Mouse (Mus musculus): ENCODE results near the gene Foxn4.
A peak's percentile ranks its signal among the peaks of the same experiment; 100 is the strongest.

The Foxn4 gene

DNA sequence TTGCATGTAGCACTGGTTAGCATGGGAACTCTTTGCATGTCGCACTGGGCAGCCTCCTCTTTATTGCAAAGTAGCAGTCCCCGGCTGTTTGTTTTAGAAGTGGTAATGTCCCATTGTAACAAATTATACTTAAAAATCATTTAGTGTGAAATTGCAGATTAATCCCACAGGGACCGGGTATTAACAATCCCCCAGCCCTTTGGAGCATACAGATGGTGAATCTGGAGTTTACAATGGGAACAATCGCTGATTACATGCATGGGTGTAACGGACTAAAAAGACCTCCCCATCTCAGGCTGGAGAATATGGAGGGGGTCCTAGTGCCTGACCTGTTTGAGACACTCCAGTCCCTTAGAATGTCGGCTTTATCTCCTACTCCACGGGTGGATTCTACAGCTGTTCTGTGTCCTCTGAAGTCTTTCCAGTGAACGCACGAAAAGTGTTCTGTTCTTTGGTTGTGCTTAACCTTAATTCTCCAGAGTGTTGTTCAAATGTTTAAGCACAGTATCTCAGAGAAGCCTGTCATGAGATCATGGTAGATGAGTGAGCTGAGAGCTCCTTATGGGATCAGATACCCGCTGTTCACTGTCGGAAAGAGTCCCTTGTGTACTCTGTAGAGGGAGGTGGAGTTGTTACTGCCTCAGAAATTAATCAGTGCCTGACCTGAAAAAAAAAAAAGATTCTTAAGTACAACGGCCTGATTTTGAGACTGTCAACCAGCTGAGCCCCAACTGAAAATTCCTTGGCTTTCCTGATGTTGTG is 6.0 kb upstream of the Foxn4 start:
- no peak for DNase-seq (ENCODE audit: low read depth, low spot score)

DNA sequence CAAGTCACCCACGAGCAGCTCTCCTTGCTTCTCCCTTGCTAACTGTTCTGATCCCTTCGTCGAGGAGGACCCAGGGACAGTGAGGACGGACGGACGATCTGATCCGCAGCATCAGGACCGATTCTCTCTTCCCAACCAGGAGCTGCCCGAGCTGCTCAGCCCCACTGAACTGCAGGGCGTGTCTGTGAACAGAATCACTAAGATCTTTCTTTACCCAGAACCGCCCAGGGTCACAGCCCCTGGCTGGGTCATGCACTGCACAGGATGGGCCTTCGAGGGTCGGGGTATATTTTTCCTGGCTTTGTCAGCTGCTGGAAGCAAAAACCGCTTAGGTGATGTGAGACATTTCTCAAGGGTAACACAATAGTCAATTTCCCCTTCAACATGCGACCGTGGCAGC is 2.4 kb upstream of the Foxn4 start:
- DNase-seq (ENCODE audit: low read depth, low spot score), result no peak

DNA sequence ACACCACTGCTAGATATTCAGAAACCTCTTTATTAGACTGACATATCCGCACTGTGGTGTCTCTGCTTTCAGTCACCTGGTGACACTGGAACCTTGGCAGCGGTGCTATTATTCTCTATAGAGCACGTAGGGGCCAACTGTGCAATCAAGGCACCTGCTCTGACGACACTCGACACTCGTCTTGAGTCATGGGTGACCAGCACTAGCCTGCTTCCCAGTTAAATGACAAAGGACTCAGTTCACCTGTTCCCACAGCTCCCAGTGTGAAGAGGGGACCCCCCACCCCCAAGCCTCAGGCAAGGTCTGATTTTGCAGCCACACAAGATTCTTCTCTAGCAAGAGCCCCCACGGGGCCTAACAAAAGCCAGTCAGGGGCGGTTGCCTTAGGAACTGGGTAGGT is 1.7 kb upstream of the Foxn4 start:
- no peak for DNase-seq (ENCODE audit: low read depth, low spot score)

- DNase-seq (ENCODE audit: low read depth, low spot score), result no peak
Measured at GRCm38 (mm10) chr5:114269984-114270383, 3.6 kb downstream of the Foxn4 start.

- DNase-seq (ENCODE audit: low read depth, low spot score), result no peak
Measured at GRCm38 (mm10) chr5:114269499-114269898, 4.1 kb downstream of the Foxn4 start.

DNA sequence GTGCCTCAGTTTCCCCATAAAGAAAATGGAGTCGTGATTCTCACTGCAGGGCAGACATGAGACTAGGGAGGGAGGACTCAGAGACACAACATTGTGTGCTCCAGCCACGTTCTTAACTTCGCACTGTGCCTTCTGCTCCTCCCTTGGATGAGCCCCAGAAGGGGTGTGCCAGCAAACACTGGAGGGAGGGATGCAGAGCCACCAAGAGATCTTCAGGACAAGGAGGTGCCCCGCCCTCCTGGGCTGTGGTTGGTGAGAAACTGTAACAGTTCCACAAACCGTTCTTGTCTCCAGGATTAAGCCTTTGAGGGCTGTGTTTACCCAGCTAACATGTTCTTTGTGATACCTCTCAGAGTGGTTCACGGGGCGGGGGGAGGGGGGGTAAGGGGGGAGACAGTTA is 5.0 kb downstream of the Foxn4 start:
- DNase-seq (ENCODE audit: low read depth, low spot score), result no peak

- no peak for DNase-seq (ENCODE audit: low read depth, low spot score)
Measured at GRCm38 (mm10) chr5:114264791-114265190, 8.8 kb downstream of the Foxn4 start.

DNA sequence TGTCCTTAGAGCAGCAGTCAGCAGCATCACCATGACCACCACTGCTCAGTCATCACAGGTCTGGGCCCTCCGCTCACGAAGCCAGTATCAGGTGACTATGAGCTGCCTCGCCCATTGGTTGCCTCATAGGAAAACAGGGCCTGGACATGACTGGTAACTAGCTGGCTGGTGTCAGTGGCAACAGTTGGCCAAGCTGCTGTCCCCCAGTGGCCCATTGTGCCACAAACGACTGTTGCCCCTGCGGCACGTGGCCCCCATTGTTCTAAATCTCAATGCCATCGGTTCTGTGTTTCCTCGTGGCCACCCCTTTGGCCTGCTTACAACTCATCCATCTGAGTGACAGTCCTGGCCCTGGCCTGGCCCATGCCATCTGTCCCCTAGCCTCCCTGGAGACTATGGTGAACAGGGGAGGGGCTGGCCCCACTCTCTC is 9.6 kb downstream of the Foxn4 start:
- peak; percentile 51 for DNase-seq (ENCODE audit: low read depth, low spot score)

DNA sequence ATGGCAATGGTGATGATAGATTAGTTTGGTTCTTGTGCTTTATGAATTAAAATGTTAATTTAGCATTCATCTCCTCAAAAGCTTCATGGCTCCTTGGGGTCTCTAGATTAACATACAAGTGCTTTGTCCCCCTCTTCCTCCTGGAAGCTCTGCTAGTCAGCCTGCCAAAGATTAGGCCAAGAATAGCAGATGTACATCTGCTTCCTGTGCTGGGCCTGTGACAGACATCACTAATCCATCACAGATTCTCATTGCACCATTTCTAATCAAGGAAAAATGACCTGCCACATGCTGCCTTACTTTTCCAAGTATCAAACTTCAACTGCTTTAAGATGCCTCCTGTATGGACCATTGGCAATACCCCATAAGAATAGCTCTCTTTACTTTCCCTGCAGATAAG is 12.1 kb downstream of the Foxn4 start:
- no peak for DNase-seq (ENCODE audit: low read depth, low spot score)

- DNase-seq (ENCODE audit: low read depth, low spot score), result no peak
Measured at GRCm38 (mm10) chr5:114259495-114259894, 14.1 kb downstream of the Foxn4 start.

DNA sequence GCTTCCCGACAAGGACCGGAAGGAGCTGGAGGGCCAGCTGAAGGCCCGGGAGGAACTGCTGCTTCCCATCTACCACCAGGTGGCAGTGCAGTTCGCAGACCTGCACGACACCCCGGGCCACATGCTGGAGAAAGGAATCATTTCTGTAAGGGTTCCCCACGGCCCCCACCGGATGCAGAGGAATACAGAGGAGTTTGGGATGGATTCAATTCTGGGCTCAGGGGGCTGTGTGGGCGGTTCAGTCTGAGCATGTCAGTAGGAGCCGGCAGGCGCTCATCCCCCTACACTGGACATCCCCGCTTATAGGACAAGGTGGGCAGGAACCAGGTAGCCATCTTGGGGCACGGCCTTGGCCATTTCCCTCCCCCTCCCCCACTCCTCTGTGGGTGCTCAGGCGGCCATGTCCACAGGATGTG is 25.4 kb downstream of the Foxn4 start:
- peak; percentile 77 for DNase-seq (ENCODE audit: low read depth, low spot score)

DNA sequence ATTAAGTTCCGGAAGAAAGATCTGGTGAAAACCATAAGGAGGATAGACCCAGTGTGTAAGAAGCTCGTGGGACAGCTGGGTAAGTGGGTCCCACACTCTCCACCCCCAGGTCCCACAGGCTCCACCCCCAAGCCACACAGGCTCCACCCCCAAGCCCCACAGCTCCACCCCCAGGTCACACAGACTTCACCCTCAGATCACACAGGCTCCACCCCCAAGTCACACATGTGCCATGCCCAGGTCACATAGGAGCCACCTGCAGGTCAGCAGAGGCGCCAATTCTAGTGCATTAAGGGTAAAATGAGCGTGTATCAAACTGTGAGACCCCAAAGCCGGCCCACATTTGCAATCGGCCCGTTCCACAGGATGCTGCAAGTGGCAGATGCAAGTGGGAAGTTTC is 27.1 kb downstream of the Foxn4 start:
- DNase-seq (ENCODE audit: low read depth, low spot score), result no peak

DNA sequence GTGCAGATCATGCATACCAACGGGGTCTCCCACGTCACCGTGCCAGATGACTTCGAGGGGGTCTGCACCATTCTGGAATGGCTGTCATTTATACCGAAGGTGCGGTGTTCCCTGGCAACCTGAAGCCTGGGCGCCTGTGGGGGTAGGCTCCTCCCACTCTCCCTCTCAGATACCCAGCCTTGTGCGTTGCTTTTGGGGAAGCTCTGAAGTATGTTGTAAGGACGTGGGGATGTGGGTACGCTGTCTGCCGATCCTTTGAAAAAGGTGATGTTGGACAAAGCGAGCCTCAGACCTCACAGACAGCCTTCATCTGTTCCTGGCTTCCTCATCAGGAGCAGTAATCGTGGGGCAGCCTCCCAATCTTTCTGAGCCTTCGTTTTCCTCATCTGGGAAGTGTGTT is 33.9 kb downstream of the Foxn4 start:
- no peak for DNase-seq (ENCODE audit: low read depth, low spot score)

GRCm38 (mm10) chr5:114238924-114239323 is 34.7 kb downstream of the Foxn4 start:
- DNase-seq (ENCODE audit: low read depth, low spot score), result no peak

DNA sequence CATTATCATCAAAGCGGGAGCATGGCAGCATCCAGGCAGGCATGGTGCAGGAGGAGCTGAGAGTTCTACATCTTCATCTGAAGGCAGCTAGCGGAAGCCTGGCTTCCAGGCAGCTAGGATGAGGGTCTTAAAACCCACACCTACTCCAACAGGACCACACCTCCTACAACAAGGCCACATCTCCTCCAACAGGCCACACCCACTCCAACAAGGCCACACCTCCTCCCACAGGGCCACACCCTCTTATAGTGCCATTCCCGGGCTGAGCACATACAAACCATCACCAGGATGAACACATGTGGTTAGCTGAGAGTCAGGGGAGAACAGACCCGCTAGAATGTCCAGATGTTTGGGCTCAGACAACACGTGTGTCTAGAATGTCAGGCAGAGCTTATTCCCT is 44.7 kb downstream of the Foxn4 start:
- DNase-seq (ENCODE audit: low read depth, low spot score), result no peak

DNA sequence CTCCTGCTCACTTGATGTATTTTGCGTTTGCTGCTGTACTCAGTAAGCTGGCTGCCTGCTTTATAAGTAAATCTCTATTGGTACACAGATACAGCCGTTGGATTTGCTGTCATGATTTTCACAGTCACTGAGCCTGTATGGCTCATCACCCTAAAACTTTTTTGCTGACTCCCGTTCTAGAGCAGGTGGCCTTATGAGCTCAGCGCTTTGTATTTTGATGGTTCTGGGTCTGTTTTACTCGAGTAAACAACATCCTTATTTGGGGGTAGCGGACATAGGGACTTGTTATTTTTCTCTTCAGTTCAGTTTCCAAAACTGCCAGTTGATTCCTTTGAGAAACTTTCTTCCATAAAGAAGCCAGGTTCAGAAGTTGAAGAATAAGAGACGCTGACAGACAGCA is 47.6 kb downstream of the Foxn4 start:
- no peak for DNase-seq (ENCODE audit: low read depth, low spot score)

GRCm38 (mm10) chr5:114218771-114219170 is 54.8 kb downstream of the Foxn4 start:
- no peak for DNase-seq (ENCODE audit: low read depth, low spot score)

DNA sequence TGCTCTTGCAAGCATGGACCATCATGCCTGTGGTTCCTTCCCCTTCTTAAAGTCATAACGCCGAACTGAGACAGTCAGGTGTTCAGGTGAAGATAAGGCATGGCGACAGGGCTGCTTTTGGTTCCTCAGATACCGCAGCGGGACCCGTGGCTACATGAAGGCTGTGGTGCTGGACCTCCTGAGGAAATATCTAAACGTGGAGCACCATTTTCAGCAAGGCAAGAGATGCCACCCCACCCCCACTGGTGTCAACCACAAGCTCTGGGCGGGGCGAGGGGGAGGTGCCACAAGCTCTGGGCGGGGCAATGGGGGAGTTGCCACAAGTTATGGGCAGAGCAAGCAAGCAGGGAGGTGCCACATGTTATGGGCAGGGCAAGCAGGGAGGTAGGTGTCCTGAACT is 60.4 kb downstream of the Foxn4 start:
- no peak for DNase-seq (ENCODE audit: low read depth, low spot score)

DNA sequence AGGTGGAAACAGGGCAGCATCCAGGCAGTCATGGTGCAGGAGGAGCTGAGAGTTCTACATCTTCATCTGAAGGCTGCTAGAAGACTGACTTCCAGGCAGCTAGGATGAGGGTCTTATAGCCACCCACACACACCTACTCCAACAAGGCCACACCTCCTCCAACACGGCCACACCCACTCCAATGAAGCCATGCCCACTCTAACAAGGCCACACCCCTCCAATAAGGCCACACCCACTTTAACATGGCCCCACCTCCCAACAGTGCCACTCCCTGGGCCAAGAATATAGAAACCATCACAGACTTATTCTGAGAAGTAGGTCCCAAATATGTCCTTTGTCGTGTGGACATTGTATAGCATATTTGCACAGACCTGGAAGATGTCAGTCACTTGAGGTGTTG is 67.4 kb downstream of the Foxn4 start:
- DNase-seq (ENCODE audit: low read depth, low spot score), result no peak

Data from retina, postnatal 7 days (tissue).